Mouse (Mus musculus) forebrain, embryonic 12.5 days (tissue): Measurements from ENCODE around the gene Atxn2l. TPM values are rescaled to one million over a fixed set of nuclear protein-coding genes. Genes with fewer than 3 reads are reported as not detected.
A peak's percentile ranks its signal among the peaks of the same experiment; 100 is the strongest.

Experiments used
- ATAC-seq: fragments of 200-750 bp; cut with Nextera tagmentation; 2 replicates; pipeline ENCODE4 v1.8.0; 2017; ENCODE audit warnings: moderate TSS enrichment; ENCODE audit not compliant: low FRiP score
- H3K27ac ChIP-seq: fragments of 300-500 bp; sonication (generic); 2 replicates; pipeline ENCODE4 v1.5.1; 2016; ENCODE audit warnings: mild to moderate bottlenecking
- H3K27me3 ChIP-seq: fragments of 300-500 bp; sonication (generic); 2 replicates; pipeline ENCODE4 v1.6.1; 2016; ENCODE audit warnings: mild to moderate bottlenecking
- H3K36me3 ChIP-seq: fragments of 300-500 bp; sonication (generic); replicated peaks from 2 replicates; pipeline ENCODE4 v1.6.1; 2016; ENCODE audit warnings: mild to moderate bottlenecking
- H3K4me1 ChIP-seq: fragments of 300-500 bp; sonication (generic); 2 replicates; pipeline ENCODE4 v1.6.1; 2016
- H3K4me2 ChIP-seq: fragments of 300-500 bp; sonication (generic); 2 replicates; pipeline ENCODE4 v1.6.1; 2016; ENCODE audit warnings: mild to moderate bottlenecking, moderate library complexity
- H3K4me3 ChIP-seq: fragments of 300-500 bp; sonication (generic); replicated peaks from 2 replicates; pipeline ENCODE4 v1.5.1; 2016; ENCODE audit warnings: mild to moderate bottlenecking
- H3K9ac ChIP-seq: fragments of 300-500 bp; sonication (generic); 2 replicates; pipeline ENCODE4 v1.6.1; 2016; ENCODE audit warnings: mild to moderate bottlenecking
- H3K9me3 ChIP-seq: fragments of 300-500 bp; sonication (generic); 2 replicates; pipeline ENCODE4 v1.6.1; 2016
- WGBS: fragments of 180-500 bp; shearing (Covaris S2); methylation state at CpG from one replicate; pipeline ENCODE4 v1.1.7; 2016; 5-methylcytosine and 5-hydroxymethylcytosine counted together
- polyA plus RNA-seq: library from polyadenylated mRNA; unstranded; fragments of >200 nt; fragmentation: Nextera tagmentation; extraction: Ambion mirVana; gene quantifications from 2 replicates; pipeline ENCODE4 v1.2.1, GENCODE M21; 2016

The Atxn2l gene
- polyA plus RNA-seq, result 76.6 and 92.6 TPM in 2 replicates

- Histone ChIP-seq H3K36me3 (peaks cover 29% of the 10 kb centered on the region), H3K9me3 (no peaks in the 10 kb centered on the region), H3K27ac (peak within 1 kb of the TSS; percentile 99), H3K4me2 (peak within 1 kb of the TSS; percentile 78), H3K9ac (peak within 1 kb of the TSS; percentile 100), H3K4me1 (peaks cover 18% of the 10 kb centered on the region), H3K27me3 (no peaks in the 10 kb centered on the region), H3K4me3 (peak within 1 kb of the TSS; percentile 93)
- under 1% methylated on average over 59 of the region's 72 CpGs for WGBS
- ATAC-seq, result peak; percentile 90
Measured at GRCm38 (mm10) chr7:126503273-126503878, at the start of gene Atxn2l. Gene Atxn2l (minus strand): TSS chr7:126503437.

DNA sequence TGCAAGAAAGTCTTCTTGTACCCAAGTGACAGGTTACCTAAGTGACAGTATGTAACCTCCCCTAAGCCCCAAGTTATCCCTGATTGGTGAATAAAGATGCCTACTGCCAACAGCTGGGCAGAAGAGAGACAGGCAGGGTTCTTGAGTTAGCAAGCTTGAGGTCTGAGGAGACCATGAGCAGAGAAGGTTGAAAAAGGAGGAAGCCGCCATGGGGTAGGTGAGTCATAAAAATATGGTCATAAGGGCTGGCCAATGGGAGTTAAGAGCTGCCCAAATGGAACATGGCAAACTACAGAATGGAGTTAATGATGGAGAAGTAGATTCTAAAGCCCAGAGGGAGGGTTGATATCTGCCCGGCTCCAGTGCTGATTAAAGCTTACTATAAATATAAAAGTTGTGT, 42.4 kb upstream of the Atxn2l start:
- H3K9ac ChIP-seq, result no peak overlapping the region
- H3K4me2 ChIP-seq, result no peak overlapping the region
- no peak for ATAC-seq
- no peaks in the 10 kb centered on the region for H3K4me1 ChIP-seq
- WGBS, result 92% methylated on average over 2 of the region's 2 CpGs
- H3K36me3 ChIP-seq, result peaks cover 72% of the 10 kb centered on the region
- H3K9me3 ChIP-seq, result no peaks in the 10 kb centered on the region
- H3K27me3 ChIP-seq, result no peaks in the 10 kb centered on the region
- no peak overlapping the region for H3K4me3 ChIP-seq
- no peak overlapping the region for H3K27ac ChIP-seq

DNA sequence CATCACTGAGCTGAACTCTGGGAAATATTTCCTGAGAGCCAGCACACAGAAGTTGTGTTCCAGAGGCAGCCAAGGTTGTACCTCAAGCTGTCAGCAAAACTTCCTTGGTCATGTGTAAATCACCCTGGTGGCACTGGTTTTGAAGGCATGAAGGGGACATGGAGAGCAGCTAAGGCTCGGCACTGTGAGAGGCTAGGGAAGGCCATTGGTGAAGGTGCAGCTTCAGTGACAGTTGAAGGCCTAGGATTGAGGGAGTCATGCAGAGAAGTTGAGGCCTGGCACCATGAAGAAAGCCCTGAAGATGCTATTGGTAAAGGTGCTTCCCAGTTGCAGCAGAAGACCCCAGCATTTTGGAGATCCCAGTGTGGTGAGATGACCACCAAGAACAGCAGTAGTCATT, 38.4 kb upstream of the Atxn2l start:
- no peak overlapping the region for H3K9ac ChIP-seq
- H3K27me3 ChIP-seq, result peaks cover 6% of the 10 kb centered on the region
- no peak overlapping the region for H3K27ac ChIP-seq
- H3K4me3 ChIP-seq, result no peak overlapping the region
- peaks cover 32% of the 10 kb centered on the region for H3K36me3 ChIP-seq
- H3K4me2 ChIP-seq, result no peak overlapping the region
- 88% methylated on average over 1 of the region's 1 CpGs for WGBS
- no peak for ATAC-seq
- H3K9me3 ChIP-seq, result no peaks in the 10 kb centered on the region
- H3K4me1 ChIP-seq, result no peaks in the 10 kb centered on the region

- no peaks in the 10 kb centered on the region for H3K4me1 ChIP-seq
- no peak overlapping the region for H3K4me3 ChIP-seq
- H3K9me3 ChIP-seq, result no peaks in the 10 kb centered on the region
- WGBS, result 72% methylated on average over 5 of the region's 5 CpGs
- no peak overlapping the region for H3K9ac ChIP-seq
- H3K4me2 ChIP-seq, result no peak overlapping the region
- no peak overlapping the region for H3K27ac ChIP-seq
- H3K27me3 ChIP-seq, result peaks cover 23% of the 10 kb centered on the region
- H3K36me3 ChIP-seq, result no peaks in the 10 kb centered on the region; the same call in 1 of the 2 replicates
- no peak for ATAC-seq
Measured at GRCm38 (mm10) chr7:126537820-126538585, 34.8 kb upstream of the Atxn2l start.

- Histone ChIP-seq H3K36me3 (no peaks in the 10 kb centered on the region), H3K9me3 (no peaks in the 10 kb centered on the region), H3K4me1 (no peaks in the 10 kb centered on the region), H3K27ac (no peak overlapping the region), H3K4me2 (peak overlapping the region; percentile 72), H3K4me3 (peak overlapping the region; percentile 42), H3K27me3 (peaks cover 23% of the 10 kb centered on the region), H3K9ac (peak overlapping the region; percentile 68)
- ATAC-seq, result no peak
- WGBS, result 54% methylated on average over 9 of the region's 9 CpGs
Measured at GRCm38 (mm10) chr7:126536466-126536865, 33.2 kb upstream of the Atxn2l start.

- WGBS, result 2% methylated on average over 28 of the region's 28 CpGs
- Histone ChIP-seq H3K9me3 (no peaks in the 10 kb centered on the region), H3K27me3 (peaks cover 23% of the 10 kb centered on the region), H3K27ac (no peak overlapping the region), H3K4me1 (no peaks in the 10 kb centered on the region), H3K9ac (peak overlapping the region; percentile 68), H3K4me2 (peak overlapping the region; percentile 72), H3K4me3 (peak overlapping the region; percentile 42), H3K36me3 (no peaks in the 10 kb centered on the region)
- no peak for ATAC-seq
Measured at GRCm38 (mm10) chr7:126535766-126536165, 32.5 kb upstream of the Atxn2l start.

DNA sequence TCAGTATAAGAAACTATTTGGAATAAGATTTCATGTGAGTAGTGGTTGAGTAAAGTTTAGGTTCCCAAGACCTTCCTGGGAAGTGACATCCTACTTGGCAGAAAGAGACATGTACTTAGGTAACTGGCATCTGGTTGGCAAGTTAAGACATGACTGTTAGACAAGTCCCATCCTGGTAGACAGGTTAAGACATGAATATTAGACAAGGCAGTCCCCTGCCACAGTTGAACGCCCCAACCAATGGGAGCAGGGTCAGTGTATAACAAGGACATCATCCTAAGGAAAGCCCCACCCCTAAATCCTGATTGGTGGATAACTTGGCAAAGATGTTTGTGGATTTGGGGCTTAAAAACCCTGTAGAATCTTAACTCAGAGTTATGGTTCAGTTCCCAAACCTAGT, 30.2 kb upstream of the Atxn2l start:
- Histone ChIP-seq H3K4me1 (no peaks in the 10 kb centered on the region), H3K4me3 (no peak overlapping the region), H3K36me3 (no peaks in the 10 kb centered on the region), H3K4me2 (no peak overlapping the region), H3K9ac (no peak overlapping the region), H3K9me3 (no peaks in the 10 kb centered on the region), H3K27me3 (peaks cover 23% of the 10 kb centered on the region), H3K27ac (no peak overlapping the region)
- WGBS, result 87% methylated on average over 1 of the region's 1 CpGs
- ATAC-seq, result no peak

DNA sequence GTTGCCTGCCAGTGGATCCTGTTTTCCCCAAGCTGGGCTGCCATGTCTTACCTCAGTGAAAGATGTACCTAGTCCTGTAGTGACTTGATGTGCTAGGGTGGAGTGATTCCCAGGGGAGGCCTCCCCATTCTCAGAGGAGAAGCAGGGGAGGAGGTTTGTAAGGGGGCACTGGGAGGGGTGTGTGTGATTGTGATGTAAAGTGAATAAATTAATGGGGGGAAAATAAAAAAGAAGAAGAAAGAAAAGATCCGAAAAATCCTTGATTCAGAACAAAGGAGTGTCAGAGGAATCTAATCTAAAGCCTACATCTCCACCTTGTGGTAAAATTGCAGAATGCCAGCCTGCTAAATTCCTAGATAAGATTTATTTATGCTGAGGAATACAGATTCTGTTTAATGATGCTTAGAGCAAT, 24.9 kb upstream of the Atxn2l start:
- Histone ChIP-seq H3K4me3 (no peak overlapping the region), H3K9me3 (no peaks in the 10 kb centered on the region), H3K9ac (peak overlapping the region; percentile 47; the same call in 1 of the 2 replicates), H3K4me2 (no peak overlapping the region), H3K4me1 (0 out of 2 replicates have a peak, but pooled peaks cover 4% of the 10 kb centered on the region), H3K27ac (peak overlapping the region; percentile 50; the same call in 1 of the 2 replicates), H3K36me3 (no peaks in the 10 kb centered on the region), H3K27me3 (no peaks in the 10 kb centered on the region)
- 3% methylated on average over 1 of the region's 1 CpGs for WGBS
- ATAC-seq, result peak; percentile 55; the same call in 1 of the 2 replicates

- ATAC-seq, result no peak
- Histone ChIP-seq H3K27me3 (no peaks in the 10 kb centered on the region), H3K4me1 (0 out of 2 replicates have a peak, but pooled peaks cover 4% of the 10 kb centered on the region), H3K4me3 (no peak overlapping the region), H3K36me3 (no peaks in the 10 kb centered on the region), H3K27ac (no peak overlapping the region), H3K9ac (no peak overlapping the region), H3K9me3 (no peaks in the 10 kb centered on the region), H3K4me2 (no peak overlapping the region)
- WGBS, result 82% methylated on average over 3 of the region's 3 CpGs
Measured at GRCm38 (mm10) chr7:126523316-126523715, 20.1 kb upstream of the Atxn2l start.

- no peaks in the 10 kb centered on the region for H3K9me3 ChIP-seq
- H3K36me3 ChIP-seq, result no peaks in the 10 kb centered on the region
- no peaks in the 10 kb centered on the region for H3K27me3 ChIP-seq
- no peak for ATAC-seq
- 77% methylated on average over 2 of the region's 2 CpGs for WGBS
- H3K9ac ChIP-seq, result no peak overlapping the region
- no peak overlapping the region for H3K4me3 ChIP-seq
- no peak overlapping the region for H3K27ac ChIP-seq
- no peaks in the 10 kb centered on the region for H3K4me1 ChIP-seq
- no peak overlapping the region for H3K4me2 ChIP-seq
Measured at GRCm38 (mm10) chr7:126519513-126519912, 16.3 kb upstream of the Atxn2l start.

DNA sequence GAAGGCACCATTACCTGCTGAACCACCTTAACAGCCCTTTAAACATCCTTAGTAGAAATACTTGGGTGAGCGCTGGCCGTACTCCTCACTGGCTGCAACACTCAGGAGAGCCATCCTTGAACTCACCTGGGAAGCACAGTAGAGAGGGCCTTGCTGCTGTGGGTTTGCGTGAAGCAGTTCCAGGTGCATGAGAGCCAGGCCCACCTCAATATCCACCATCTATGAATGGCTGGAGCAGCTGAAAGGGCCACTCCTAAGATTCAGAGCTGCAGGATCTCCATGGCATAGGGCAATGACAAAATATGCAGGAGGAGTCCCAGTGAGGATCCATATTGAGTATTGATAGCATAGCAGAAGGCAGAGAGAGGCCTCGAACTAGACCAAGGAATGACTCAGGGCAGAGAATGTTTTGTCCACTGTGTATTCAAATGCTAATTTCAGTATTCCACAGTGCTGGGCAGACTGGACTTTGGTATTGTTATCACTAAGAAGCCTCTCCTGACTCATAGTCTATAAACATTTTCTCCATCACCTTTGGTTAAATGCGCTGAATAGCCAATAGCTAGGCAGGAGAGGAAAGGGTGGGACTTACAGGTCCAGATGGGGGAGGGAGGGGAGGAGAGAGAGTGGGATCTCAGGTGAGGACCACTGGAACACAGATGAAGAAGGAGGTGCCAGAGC, 15.2 kb upstream of the Atxn2l start:
- WGBS, result 89% methylated on average over 5 of the region's 5 CpGs
- ATAC-seq, result no peak
- Histone ChIP-seq H3K4me2 (no peak overlapping the region), H3K9ac (no peak overlapping the region), H3K9me3 (no peaks in the 10 kb centered on the region), H3K36me3 (no peaks in the 10 kb centered on the region), H3K27me3 (no peaks in the 10 kb centered on the region), H3K27ac (no peak overlapping the region), H3K4me1 (no peaks in the 10 kb centered on the region), H3K4me3 (no peak overlapping the region)

DNA sequence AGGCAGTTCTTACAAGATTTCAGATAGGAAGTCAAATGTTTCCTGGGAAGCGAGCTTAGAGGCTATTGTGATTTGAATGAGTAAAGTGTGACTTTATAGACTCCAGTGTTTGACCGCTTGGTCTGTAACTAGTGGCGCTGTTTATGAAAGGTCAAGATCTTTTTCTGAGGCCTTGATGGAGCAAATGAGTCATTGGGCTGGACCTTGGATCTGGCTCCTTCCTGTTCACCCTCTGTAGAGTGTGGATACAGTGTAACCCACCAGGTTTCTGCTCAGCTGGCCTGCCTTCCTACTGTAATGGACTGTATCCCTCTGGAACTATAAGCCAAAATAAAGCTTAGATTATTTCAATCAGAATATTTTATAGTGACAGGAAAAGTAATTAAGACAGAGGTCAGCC, 8.1 kb upstream of the Atxn2l start:
- WGBS, result 77% methylated on average over 3 of the region's 3 CpGs
- no peak for ATAC-seq
- H3K9me3 ChIP-seq, result no peaks in the 10 kb centered on the region

More for the DNA sequence above, 8.1 kb upstream of the Atxn2l start:
- Histone ChIP-seq H3K27ac (no peak overlapping the region), H3K4me3 (no peak overlapping the region), H3K4me2 (no peak overlapping the region), H3K4me1 (no peaks in the 10 kb centered on the region), H3K9ac (no peak overlapping the region), H3K36me3 (no peaks in the 10 kb centered on the region), H3K27me3 (no peaks in the 10 kb centered on the region)
